Mouse (Mus musculus): ENCODE data around the gene Mgat5. TPM values are rescaled to one million over a fixed set of nuclear protein-coding genes. Genes with fewer than 3 reads are reported as not detected.
A peak's percentile ranks its signal among the peaks of the same experiment; 100 is the strongest.

Mgat5 gene
- total and polyA plus RNA-seq, 3 experiments: 2.8 to 14.0 (median 11.2) TPM

- DNase-seq: no peak
Observed at GRCm38 (mm10) chr1:127307361-127307760, 102.5 kb downstream of the Mgat5 start.

DNA sequence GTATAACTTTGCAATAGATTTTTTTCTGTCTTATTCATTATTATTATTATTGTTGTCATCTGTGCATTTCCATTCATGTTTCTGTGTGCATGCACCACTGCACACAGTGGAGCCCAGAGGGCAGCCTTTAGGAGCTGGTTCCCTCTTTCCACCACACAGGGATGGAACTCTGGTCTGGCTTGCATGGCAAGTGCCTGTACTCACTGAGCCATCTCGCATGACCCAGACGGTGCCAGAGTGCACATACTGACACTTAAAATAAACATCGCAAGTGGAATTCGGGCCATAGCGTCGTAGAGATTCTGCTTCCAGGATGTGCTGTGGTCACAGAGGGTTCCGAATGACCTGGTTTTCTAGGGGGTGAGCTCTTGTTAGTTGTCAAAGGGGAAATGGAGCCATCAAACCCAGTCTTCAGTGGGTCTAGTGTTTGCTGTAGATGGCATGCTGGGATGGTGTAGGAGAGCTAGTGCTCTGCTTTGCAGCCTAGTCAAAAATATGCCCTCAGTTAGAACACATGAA lies 103.5 kb downstream of the Mgat5 start:
- DNase-seq: no peak

GRCm38 (mm10) chr1:127308989-127309701 lies 104.3 kb downstream of the Mgat5 start:
- DNase-seq: no peak

DNA sequence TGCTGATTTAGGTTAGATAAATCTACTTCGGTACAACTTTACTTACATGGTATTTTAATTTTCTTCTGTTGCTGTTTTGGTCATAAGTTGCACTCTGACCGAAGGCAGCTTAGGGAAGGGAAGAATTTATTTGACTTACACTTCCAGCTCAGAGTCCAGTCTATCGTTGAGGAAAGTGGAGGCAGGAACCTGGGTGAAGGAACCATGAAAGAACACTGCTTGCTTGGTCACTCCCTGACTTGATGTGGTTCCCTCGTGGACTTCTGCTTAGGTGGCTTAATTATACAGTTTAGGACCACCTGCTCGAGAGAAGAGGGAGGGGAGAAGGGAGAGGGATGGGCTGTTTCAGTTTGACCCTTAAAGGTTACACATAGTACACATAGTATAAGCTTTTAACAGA lies 105.2 kb downstream of the Mgat5 start:
- DNase-seq: no peak

DNA sequence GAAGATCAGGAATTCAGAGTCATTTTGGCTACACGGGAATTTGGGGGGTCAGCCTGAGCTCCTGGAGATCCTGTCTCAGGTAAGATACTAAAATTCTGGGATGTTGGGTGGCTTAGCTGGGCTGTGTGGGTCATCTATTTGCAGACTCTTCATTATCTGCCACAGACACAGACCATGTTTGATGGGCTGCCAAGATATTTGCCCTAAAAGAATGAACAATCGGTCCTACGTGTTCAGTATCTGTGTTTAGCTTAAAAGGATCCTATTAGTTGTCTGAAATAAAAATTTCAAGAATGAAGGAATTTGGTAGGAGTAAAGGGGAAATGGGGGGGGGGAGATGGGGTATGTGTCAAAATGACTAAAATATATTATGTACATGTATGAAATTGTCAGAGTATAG lies 105.9 kb downstream of the Mgat5 start:
- no peak for DNase-seq

- DNase-seq: no peak
Observed at GRCm38 (mm10) chr1:127313652-127314350, 109.0 kb downstream of the Mgat5 start.

DNA sequence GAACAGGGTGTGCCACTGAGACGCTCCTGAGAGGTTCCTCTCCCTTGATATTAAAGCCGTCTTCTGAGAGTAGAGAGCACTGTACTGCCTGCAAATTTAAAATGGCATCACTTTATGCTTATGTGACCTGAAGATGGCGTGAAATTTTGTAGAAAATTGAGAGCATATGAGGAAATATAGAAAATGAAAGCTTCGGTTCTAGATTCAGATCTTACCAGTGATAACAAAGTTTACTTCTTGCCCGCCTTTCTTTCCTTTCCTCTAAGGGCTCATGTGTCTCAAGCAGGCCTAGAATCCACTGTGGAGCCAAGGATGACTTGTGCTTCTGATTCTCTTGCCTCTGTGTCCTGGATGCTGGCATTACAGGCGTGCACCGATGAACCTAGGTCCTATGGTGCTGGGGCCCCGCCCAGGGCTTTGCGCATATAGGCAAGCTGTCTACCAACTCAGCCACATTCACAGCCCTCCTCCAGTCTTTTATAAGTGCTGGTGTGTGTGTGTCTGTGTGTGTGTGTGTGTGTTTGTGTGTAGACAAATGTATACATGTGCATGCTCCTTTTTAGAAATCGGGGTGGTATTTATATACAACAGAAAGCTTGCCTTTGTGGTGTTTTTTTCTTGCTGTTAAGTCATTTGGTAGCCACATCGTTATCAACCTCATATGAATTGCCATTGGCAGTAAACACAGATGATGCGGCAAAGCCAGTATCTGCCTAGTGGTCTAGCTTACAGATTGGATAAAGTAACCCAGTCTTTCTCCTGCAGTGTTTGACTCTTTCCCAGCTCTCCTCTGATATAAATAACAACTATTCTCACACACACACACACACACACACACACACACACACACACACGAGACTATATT lies 111.2 kb downstream of the Mgat5 start:
- DNase-seq: no peak

DNA sequence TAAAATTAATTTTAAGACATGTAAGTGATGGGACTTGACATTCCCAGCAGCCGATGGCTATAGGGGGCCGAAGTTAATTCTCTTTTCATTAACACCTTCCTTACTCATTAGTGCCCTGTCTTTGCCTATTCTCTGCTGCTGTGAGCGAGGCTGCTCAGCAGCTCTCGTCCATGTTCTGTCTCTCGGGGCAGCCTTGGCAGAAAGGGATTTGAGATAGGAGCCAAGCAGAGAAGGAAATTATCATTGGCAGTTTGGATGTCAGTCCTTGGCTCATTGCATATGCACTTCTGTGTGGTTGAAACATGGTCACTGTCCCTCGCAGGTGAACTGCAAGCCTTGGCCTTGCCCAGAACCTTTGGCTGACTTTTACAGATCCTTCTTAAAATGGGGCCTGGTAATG lies 111.8 kb downstream of the Mgat5 start:
- DNase-seq: no peak

- no peak for DNase-seq
Observed at GRCm38 (mm10) chr1:127317541-127317940, 112.7 kb downstream of the Mgat5 start.

GRCm38 (mm10) chr1:127318486-127318885 lies 113.7 kb downstream of the Mgat5 start:
- DNase-seq: no peak

DNA sequence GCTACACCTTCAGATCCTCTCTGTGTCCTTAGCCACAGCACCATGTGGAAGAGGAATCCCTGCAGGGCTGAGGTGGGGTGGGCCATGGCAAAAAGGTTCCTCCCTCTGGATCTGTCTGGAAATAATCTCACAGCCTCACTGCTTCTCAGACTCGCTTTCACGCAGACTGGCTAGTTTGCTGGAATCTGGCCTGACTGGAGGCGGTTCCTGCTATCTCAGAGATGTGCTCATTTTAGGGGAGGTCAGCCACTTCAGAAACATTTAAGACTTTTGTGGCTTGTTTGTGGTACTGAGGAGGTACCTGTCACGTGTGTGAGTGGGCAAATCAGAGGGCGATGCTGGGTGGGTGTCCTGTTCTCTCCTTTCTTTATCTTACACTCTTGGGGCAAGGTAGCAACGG lies 115.0 kb downstream of the Mgat5 start:
- no peak for DNase-seq

DNA sequence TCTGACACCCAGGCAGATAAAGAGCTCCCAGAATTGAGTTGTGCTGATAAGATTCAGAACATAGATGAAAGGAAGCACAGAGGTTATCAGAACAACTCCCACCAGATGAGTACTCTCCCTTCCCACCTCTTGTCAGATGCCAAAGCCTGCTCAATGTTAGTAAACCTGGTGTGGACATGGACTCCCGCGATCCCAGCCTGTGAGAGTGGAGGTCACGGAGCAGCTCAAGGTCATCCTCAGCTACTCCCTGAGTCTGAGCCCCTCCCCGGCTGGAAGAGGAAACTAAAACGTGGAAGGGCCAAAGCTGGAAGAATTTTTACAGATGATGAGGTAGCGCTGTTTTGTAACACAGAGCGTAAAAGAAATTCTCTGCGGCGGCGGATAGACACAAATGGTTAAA lies 116.1 kb downstream of the Mgat5 start:
- DNase-seq: no peak

DNA sequence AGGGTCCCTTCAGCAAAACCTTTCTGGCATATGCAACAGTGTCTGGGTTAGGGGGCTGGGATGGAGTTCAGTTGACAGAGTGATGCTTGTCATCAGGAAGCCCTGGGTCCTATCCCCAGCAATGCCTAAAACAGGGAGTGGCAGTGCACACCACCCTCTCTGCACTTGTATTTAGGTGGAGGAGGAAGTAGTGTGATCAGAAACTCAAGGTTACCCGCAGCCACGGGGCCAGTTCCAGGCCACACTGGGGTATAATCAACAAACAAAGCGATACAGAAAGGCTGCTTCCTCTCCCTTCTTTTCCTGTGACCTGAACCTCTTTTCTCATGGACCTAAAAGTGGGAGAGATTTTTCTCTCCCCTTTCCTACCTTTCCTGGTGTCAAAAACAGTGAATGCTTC lies 116.8 kb downstream of the Mgat5 start:
- no peak for DNase-seq

- DNase-seq: no peak
Observed at GRCm38 (mm10) chr1:127322169-127322805, 117.5 kb downstream of the Mgat5 start.

DNA sequence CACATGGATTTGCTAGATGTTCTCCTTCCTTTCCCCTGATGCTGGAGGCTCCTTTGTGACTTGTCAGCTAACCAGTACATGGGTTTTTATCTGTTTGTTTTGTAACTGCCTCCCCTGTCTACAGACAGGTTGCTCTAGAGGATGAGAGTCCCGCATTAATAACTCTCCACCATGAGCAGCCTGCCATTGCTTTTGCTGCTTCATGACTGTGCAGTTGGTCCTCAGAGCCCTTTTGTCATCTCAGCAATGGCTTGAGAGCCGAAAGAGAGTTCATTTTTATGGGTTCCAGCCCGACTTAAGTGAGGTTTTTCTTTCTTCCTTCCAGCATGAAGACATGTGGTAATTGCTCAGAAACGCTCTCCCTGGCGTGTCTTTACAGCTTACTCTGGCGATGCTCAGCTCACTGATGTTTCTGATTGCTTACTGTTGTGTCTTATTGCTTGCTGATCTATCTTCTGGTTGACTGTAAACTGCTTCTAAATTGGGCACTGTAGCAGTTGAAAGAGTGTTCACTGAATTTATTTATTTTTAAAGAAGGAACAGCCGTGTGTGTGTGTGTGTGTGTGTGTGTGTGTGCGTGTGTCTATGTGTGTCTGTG lies 120.9 kb downstream of the Mgat5 start:
- DNase-seq: no peak

DNA sequence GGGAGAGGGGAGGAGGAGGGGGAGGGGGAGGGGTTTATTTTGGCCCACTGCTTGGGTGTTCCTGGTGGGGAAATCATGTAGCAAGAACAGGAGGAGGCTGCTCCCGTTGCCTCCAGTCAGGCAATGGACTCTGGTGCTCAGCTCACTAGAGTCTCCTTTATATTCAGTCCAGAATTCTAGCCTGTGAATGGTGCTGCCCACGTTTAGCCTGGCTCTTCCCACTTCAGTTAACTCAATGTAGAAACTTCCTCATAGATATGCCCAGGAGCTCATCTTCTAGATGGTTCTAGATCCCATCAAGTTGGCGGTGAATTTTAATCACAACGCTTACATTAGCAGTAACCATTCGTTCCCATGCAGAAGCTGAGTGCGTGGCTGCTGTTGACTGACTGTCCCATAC lies 123.0 kb downstream of the Mgat5 start:
- no peak for DNase-seq

DNA sequence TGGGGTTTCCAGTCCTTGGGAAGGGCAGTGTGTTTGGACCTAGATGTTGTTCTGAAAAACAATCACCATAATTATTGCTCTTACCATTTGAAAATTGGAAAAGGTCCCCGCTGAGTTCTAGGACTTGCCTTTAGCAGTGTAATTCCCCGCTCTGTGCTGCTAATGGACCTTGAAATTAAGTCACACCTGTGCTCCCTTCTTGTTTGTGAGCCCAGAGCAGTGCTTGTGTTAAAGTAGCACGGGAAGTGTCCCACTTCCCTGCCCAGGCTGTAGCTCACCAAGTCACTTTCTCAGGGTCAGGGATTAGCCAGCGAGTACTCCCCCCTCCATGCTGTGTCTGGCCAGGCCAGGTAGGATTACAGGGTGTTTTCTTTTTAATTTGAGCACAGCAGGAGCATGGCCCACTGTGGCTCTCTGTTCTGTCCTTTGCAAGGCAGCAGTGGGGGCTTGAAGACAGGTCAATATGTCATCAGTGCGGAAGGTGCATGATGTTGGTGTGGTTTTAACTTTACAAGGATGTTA lies 123.6 kb downstream of the Mgat5 start:
- DNase-seq: no peak

DNA sequence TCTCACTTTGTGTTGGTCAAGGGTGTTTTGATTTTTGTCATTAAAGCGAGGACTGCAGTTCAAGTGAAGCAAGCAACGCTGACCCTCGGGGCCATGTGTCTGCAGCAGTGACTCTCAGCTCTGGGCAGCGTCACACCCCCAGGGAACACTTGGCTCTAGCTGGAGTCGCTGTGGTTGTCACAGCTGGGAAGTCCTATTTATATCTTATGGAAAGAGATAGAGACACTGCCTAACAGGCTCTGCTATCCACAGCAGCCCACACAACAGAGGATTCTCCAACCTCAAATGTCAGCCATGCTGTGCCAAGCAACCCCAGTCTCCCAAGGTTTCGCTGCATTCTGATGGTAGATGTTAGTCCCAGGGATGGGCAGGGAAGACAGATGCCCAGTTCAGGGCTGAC lies 125.0 kb downstream of the Mgat5 start:
- DNase-seq: no peak

GRCm38 (mm10) chr1:127337740-127338139 lies 132.9 kb downstream of the Mgat5 start:
- no peak for DNase-seq

DNA sequence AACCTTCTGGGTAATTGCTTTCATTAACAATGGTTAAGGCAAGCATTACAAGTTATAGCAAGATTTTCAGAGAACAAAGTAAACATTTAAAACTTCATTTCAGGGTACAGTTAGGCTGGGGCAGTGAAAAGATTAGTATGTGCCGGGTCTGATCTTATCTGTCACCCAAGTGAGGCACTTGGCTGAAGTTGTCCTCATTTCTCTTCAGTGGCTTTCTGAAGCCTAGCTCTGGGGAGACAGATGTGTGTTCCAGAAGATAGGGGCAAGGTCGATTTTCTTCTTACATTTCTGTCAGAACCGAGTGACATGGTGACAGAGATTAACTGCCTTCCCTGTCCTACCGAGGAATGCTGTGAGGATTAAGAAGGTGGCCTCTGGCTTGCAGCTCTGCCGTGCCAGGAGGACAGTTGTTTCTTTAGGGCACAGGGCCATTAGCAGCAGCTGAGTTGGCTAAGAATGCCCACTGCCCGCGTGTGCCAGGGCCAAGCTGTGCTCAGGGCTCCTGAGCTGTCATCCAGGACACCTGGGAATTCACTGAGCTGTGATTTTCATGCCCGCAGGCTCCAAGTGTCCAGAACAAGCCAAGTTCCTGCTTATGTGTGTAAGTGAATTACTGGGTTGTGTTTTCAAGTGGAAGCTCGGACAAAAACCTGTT lies 134.1 kb downstream of the Mgat5 start:
- DNase-seq: peak; percentile 41

DNA sequence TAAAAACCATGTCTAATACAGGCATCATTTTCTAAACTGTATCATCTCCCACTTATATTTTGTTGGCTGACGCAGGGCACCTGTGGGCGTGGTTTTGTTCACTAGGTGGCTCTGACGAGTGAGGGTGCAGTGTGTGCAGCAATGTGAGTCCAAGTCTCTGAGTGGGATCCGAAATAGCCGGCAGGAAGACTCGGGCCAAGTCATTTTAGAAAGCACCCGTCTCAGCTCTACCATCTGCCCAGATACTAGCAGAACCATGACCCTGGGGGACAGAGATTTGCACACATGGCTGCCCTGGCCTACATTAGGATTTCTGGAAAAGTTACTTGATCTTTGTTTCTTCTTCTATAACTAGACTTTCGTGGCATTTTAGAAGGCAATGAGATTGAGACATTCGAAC lies 135.5 kb downstream of the Mgat5 start:
- no peak for DNase-seq
